Mouse (Mus musculus): ENCODE measurements around the gene Spag7. TPM values are rescaled to one million over a fixed set of nuclear protein-coding genes. Genes with fewer than 3 reads are reported as not detected.
A peak's percentile ranks its signal among the peaks of the same experiment; 100 is the strongest.

The Spag7 gene
- total RNA-seq (2012; rRNA removed): 68.0 and 74.5 TPM in 2 replicates

DNA sequence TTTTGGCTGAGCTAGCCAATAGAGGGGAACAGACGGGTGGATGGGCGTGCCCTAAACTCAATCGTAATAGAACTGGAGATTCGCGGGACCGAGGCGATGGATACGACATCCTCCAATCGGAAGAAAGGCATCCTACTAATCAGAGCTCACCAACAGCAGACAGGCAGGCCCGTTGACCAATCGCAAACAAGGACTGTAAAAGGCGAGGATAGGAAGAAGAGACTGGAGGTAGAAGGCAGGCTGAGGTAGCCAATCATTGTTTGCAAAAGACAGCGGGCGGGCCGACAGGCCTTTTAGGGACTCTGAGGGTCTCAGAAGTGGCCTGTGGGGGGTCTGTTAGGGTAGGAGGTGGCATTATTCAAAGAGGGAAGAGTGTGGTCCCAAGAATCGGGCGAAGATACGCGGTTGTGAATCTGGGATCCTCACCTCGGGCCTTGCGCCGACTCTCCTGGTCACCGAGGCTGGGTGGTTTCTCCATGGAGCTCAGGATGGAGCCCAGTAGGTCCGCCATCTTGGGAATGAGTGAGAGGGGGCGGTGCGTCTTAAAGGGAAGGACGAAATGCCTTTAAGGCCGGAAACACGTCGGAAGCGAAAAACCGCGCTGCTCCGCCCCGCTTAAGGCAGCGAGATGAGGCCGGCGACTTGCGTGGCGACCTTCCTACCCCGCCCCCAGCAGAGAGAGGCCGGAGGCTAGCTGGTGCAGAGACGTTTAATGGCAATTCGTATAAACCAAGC is at the start of gene Spag7:
Gene Spag7 (minus strand): TSS at position 646 of the 735 bp plus-strand sequence.
- in situ Hi-C loops (cut with MboI; ENCODE audit: low sequenced_read_pairs in 2 of 2, unreplicated experiment in 2 of 2): no loop called here
- Histone ChIP-seq H3K4me3 (ENCODE audit: insufficient read depth in 1 of 2, low read depth in 1 of 2, low read length in 2 of 2, poor library complexity in 1 of 2, severe bottlenecking in 1 of 2) (peak within 1 kb of the TSS; percentile 74 to 91), H3K27ac (ENCODE audit: insufficient read depth, low read depth, low read length, poor library complexity, severe bottlenecking) (peak within 1 kb of the TSS; percentile 95), H3K36me3 (ENCODE audit: control insufficient read depth, insufficient read depth, low read length, poor library complexity, severe bottlenecking) (peaks cover 23% of the 10 kb centered on the region), H3K9ac (ENCODE audit: insufficient read depth, low read depth, low read length, poor library complexity, severe bottlenecking) (peak within 1 kb of the TSS; percentile 95), H3K9me3 (ENCODE audit: control insufficient read depth, insufficient read depth, low read depth, low read length) (no peaks in the 10 kb centered on the region), H3K4me1 (ENCODE audit: control insufficient read depth in 2 of 2, insufficient read depth in 2 of 2, low read length in 2 of 2, poor library complexity in 1 of 2) (peaks cover 0 to 9% of the 10 kb centered on the region in 2 experiments; a peak in 2 of 4 replicates)
- TF ChIP-seq ZNF384 (IDR thresholded peaks at IDR 0.05; ENCODE audit: low read depth, low read length) (no peak), HCFC1 (IDR thresholded peaks at IDR 0.05; ENCODE audit: borderline replicate concordance, insufficient read depth, low read length) (peak; percentile 56; the same call in 1 of the 2 replicates), CHD2 (IDR thresholded peaks at IDR 0.05; ENCODE audit: low read depth, low read length) (peak; percentile 96), ZC3H11A (IDR thresholded peaks at IDR 0.05; ENCODE audit: borderline replicate concordance, low read depth, low read length) (no peak), MAFK (IDR thresholded peaks at IDR 0.05; ENCODE audit: insufficient read depth, low read depth, low read length) (no peak)
- peak; percentile 98 for DNase-seq (ENCODE audit: low read depth, low spot score)

- Histone ChIP-seq H3K27ac (ENCODE audit: insufficient read depth, low read depth, low read length, poor library complexity, severe bottlenecking) (no peak overlapping the region), H3K4me1 (ENCODE audit: control insufficient read depth in 2 of 2, insufficient read depth in 2 of 2, low read length in 2 of 2, poor library complexity in 1 of 2) (no peaks in the 10 kb centered on the region), H3K36me3 (ENCODE audit: control insufficient read depth, insufficient read depth, low read length, poor library complexity, severe bottlenecking) (peaks cover 32% of the 10 kb centered on the region), H3K9ac (ENCODE audit: insufficient read depth, low read depth, low read length, poor library complexity, severe bottlenecking) (no peak overlapping the region), H3K9me3 (ENCODE audit: control insufficient read depth, insufficient read depth, low read depth, low read length) (no peaks in the 10 kb centered on the region), H3K4me3 (ENCODE audit: insufficient read depth in 1 of 2, low read depth in 1 of 2, low read length in 2 of 2, poor library complexity in 1 of 2, severe bottlenecking in 1 of 2) (no peak overlapping the region)
- no peak for TF ChIP-seq CHD2 (IDR thresholded peaks at IDR 0.05; ENCODE audit: low read depth, low read length)
- DNase-seq (ENCODE audit: low read depth, low spot score): no peak
- in situ Hi-C loops (cut with MboI; ENCODE audit: low sequenced_read_pairs in 2 of 2, unreplicated experiment in 2 of 2): no loop called here
Observed at GRCm38 (mm10) chr11:70718481-70718880, 49.3 kb upstream of the Spag7 start.

- Histone ChIP-seq H3K9me3 (ENCODE audit: control insufficient read depth, insufficient read depth, low read depth, low read length) (no peaks in the 10 kb centered on the region), H3K4me1 (ENCODE audit: control insufficient read depth in 2 of 2, insufficient read depth in 2 of 2, low read length in 2 of 2, poor library complexity in 1 of 2) (no peaks in the 10 kb centered on the region), H3K9ac (ENCODE audit: insufficient read depth, low read depth, low read length, poor library complexity, severe bottlenecking) (no peak overlapping the region), H3K36me3 (ENCODE audit: control insufficient read depth, insufficient read depth, low read length, poor library complexity, severe bottlenecking) (peaks cover 33% of the 10 kb centered on the region), H3K27ac (ENCODE audit: insufficient read depth, low read depth, low read length, poor library complexity, severe bottlenecking) (no peak overlapping the region), H3K4me3 (ENCODE audit: insufficient read depth in 1 of 2, low read depth in 1 of 2, low read length in 2 of 2, poor library complexity in 1 of 2, severe bottlenecking in 1 of 2) (no peak overlapping the region)
- no peak for DNase-seq (ENCODE audit: low read depth, low spot score)
- TF ChIP-seq ZNF384 (IDR thresholded peaks at IDR 0.05; ENCODE audit: low read depth, low read length) (no peak), HCFC1 (IDR thresholded peaks at IDR 0.05; ENCODE audit: borderline replicate concordance, insufficient read depth, low read length) (no peak), CHD2 (IDR thresholded peaks at IDR 0.05; ENCODE audit: low read depth, low read length) (no peak), ZC3H11A (IDR thresholded peaks at IDR 0.05; ENCODE audit: borderline replicate concordance, low read depth, low read length) (no peak), MAFK (IDR thresholded peaks at IDR 0.05; ENCODE audit: insufficient read depth, low read depth, low read length) (no peak)
- in situ Hi-C loops (cut with MboI; ENCODE audit: low sequenced_read_pairs in 2 of 2, unreplicated experiment in 2 of 2): no loop called here
Observed at GRCm38 (mm10) chr11:70715832-70716231, 46.6 kb upstream of the Spag7 start.

DNA sequence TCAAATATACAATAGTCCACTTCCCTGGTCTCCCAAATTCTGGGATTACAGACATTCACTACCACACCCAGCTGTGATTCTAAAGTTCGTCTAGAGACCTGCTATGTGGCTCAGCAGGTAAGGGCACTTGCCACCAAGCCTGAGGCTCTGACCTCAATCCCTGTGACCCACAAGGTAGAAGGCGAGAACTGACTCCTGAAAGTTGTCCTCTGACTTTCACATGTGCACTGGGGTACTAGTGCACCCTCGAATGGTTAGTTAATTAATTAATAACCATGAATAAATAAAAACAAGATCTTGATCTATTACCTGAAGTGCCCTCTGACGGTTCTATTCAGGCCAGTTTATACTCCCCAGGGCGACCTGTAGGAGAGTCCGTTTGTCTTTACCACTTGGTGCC is 44.0 kb upstream of the Spag7 start:
- in situ Hi-C loops (cut with MboI; ENCODE audit: low sequenced_read_pairs in 2 of 2, unreplicated experiment in 2 of 2): no loop called here
- no peak for DNase-seq (ENCODE audit: low read depth, low spot score)
- Histone ChIP-seq H3K4me1 (ENCODE audit: control insufficient read depth in 2 of 2, insufficient read depth in 2 of 2, low read length in 2 of 2, poor library complexity in 1 of 2) (no peaks in the 10 kb centered on the region), H3K36me3 (ENCODE audit: control insufficient read depth, insufficient read depth, low read length, poor library complexity, severe bottlenecking) (peaks cover 35% of the 10 kb centered on the region), H3K4me3 (ENCODE audit: insufficient read depth in 1 of 2, low read depth in 1 of 2, low read length in 2 of 2, poor library complexity in 1 of 2, severe bottlenecking in 1 of 2) (no peak overlapping the region), H3K27ac (ENCODE audit: insufficient read depth, low read depth, low read length, poor library complexity, severe bottlenecking) (no peak overlapping the region), H3K9me3 (ENCODE audit: control insufficient read depth, insufficient read depth, low read depth, low read length) (no peaks in the 10 kb centered on the region), H3K9ac (ENCODE audit: insufficient read depth, low read depth, low read length, poor library complexity, severe bottlenecking) (no peak overlapping the region)
- no peak for TF ChIP-seq HCFC1 (IDR thresholded peaks at IDR 0.05; ENCODE audit: borderline replicate concordance, insufficient read depth, low read length)
- TF ChIP-seq MAFK (IDR thresholded peaks at IDR 0.05; ENCODE audit: insufficient read depth, low read depth, low read length): no peak
- no peak for TF ChIP-seq ZC3H11A (IDR thresholded peaks at IDR 0.05; ENCODE audit: borderline replicate concordance, low read depth, low read length)
- TF ChIP-seq CHD2 (IDR thresholded peaks at IDR 0.05; ENCODE audit: low read depth, low read length): no peak
- TF ChIP-seq ZNF384 (IDR thresholded peaks at IDR 0.05; ENCODE audit: low read depth, low read length): no peak
